Mouse (Mus musculus): ENCODE measurements around the gene Ublcp1. TPM values are rescaled to one million over a fixed set of nuclear protein-coding genes. Genes with fewer than 3 reads are reported as not detected.

Gene Ublcp1
- polyA plus RNA-seq, 1 experiment from 2014 or later, result 74.5 TPM

GRCm38 (mm10) chr11:44451046-44451445 lies 19.3 kb downstream of the Ublcp1 start:
- H3K27ac ChIP-seq (ENCODE audit: low read depth, low read length), result no peak overlapping the region
- H3K9ac ChIP-seq (ENCODE audit: low read length), result no peak overlapping the region
- peaks cover 14% of the 10 kb centered on the region for H3K36me3 ChIP-seq (ENCODE audit: control insufficient read depth, insufficient read depth, low read length)
- H3K4me1 ChIP-seq (ENCODE audit: control insufficient read depth, insufficient read depth, low read length), result no peaks in the 10 kb centered on the region
- DNase-seq (ENCODE audit: low spot score), result no peak
- no peaks in the 10 kb centered on the region for H3K27me3 ChIP-seq (replicated peaks; ENCODE audit: control insufficient read depth, insufficient read depth, low read length)
- no peak for ATAC-seq
- H3K4me3 ChIP-seq (ENCODE audit: low read depth, low read length), result no peak overlapping the region
- no peaks in the 10 kb centered on the region for H3K9me3 ChIP-seq (replicated peaks; ENCODE audit: control insufficient read depth, low read length)
- H3K4me2 ChIP-seq (ENCODE audit: low read length), result no peak overlapping the region

GRCm38 (mm10) chr11:44437786-44438185 lies 32.5 kb downstream of the Ublcp1 start:
- H3K27me3 ChIP-seq (replicated peaks; ENCODE audit: control insufficient read depth, insufficient read depth, low read length), result no peaks in the 10 kb centered on the region
- no peak overlapping the region for H3K27ac ChIP-seq (ENCODE audit: low read depth, low read length)
- ATAC-seq (no peak), DNase-seq (ENCODE audit: low spot score) (no peak)
- H3K9ac ChIP-seq (ENCODE audit: low read length), result no peak overlapping the region
- 94% methylated on average over 6 of the region's 6 CpGs for WGBS
- H3K4me1 ChIP-seq (ENCODE audit: control insufficient read depth, insufficient read depth, low read length), result no peaks in the 10 kb centered on the region
- no peaks in the 10 kb centered on the region for H3K9me3 ChIP-seq (replicated peaks; ENCODE audit: control insufficient read depth, low read length)
- no peak overlapping the region for H3K4me3 ChIP-seq (ENCODE audit: low read depth, low read length)
- no peaks in the 10 kb centered on the region for H3K36me3 ChIP-seq (ENCODE audit: control insufficient read depth, insufficient read depth, low read length)
- H3K4me2 ChIP-seq (ENCODE audit: low read length), result no peak overlapping the region

GRCm38 (mm10) chr11:44430036-44430435 lies 40.3 kb downstream of the Ublcp1 start:
- Histone ChIP-seq H3K27ac (ENCODE audit: low read depth, low read length) (no peak overlapping the region), H3K4me3 (ENCODE audit: low read depth, low read length) (no peak overlapping the region), H3K4me1 (ENCODE audit: control insufficient read depth, insufficient read depth, low read length) (no peaks in the 10 kb centered on the region), H3K9me3 (replicated peaks; ENCODE audit: control insufficient read depth, low read length) (no peaks in the 10 kb centered on the region), H3K9ac (ENCODE audit: low read length) (no peak overlapping the region), H3K36me3 (ENCODE audit: control insufficient read depth, insufficient read depth, low read length) (no peaks in the 10 kb centered on the region), H3K27me3 (replicated peaks; ENCODE audit: control insufficient read depth, insufficient read depth, low read length) (no peaks in the 10 kb centered on the region), H3K4me2 (ENCODE audit: low read length) (no peak overlapping the region)
- no peak for ATAC-seq
- 89% methylated on average over 3 of the region's 3 CpGs for WGBS
- DNase-seq (ENCODE audit: low spot score), result no peak

- Histone ChIP-seq H3K4me3 (ENCODE audit: low read depth, low read length) (no peak overlapping the region), H3K36me3 (ENCODE audit: control insufficient read depth, insufficient read depth, low read length) (no peaks in the 10 kb centered on the region), H3K9me3 (replicated peaks; ENCODE audit: control insufficient read depth, low read length) (no peaks in the 10 kb centered on the region), H3K9ac (ENCODE audit: low read length) (no peak overlapping the region), H3K4me1 (ENCODE audit: control insufficient read depth, insufficient read depth, low read length) (no peaks in the 10 kb centered on the region), H3K27me3 (replicated peaks; ENCODE audit: control insufficient read depth, insufficient read depth, low read length) (no peaks in the 10 kb centered on the region), H3K4me2 (ENCODE audit: low read length) (no peak overlapping the region), H3K27ac (ENCODE audit: low read depth, low read length) (no peak overlapping the region)
- 83% methylated on average over 2 of the region's 2 CpGs for WGBS
- ATAC-seq (no peak), DNase-seq (ENCODE audit: low spot score) (no peak)
These were observed 42.3 kb downstream of the Ublcp1 start for GRCm38 (mm10) chr11:44427951-44428350.

GRCm38 (mm10) chr11:44425626-44426025 lies 44.7 kb downstream of the Ublcp1 start:
- no peak for DNase-seq (ENCODE audit: low spot score)
- no peak overlapping the region for H3K27ac ChIP-seq (ENCODE audit: low read depth, low read length)

GRCm38 (mm10) chr11:44425006-44425405 lies 45.3 kb downstream of the Ublcp1 start:
- Histone ChIP-seq H3K9me3 (replicated peaks; ENCODE audit: control insufficient read depth, low read length) (no peaks in the 10 kb centered on the region), H3K9ac (ENCODE audit: low read length) (no peak overlapping the region), H3K27ac (ENCODE audit: low read depth, low read length) (no peak overlapping the region), H3K4me3 (ENCODE audit: low read depth, low read length) (no peak overlapping the region), H3K4me1 (ENCODE audit: control insufficient read depth, insufficient read depth, low read length) (no peaks in the 10 kb centered on the region), H3K4me2 (ENCODE audit: low read length) (no peak overlapping the region), H3K36me3 (ENCODE audit: control insufficient read depth, insufficient read depth, low read length) (no peaks in the 10 kb centered on the region), H3K27me3 (replicated peaks; ENCODE audit: control insufficient read depth, insufficient read depth, low read length) (no peaks in the 10 kb centered on the region)
- ATAC-seq (no peak), DNase-seq (ENCODE audit: low spot score) (no peak)
- 90% methylated on average over 8 of the region's 8 CpGs for WGBS

More at GRCm38 (mm10) chr11:44425626-44426025, 44.7 kb downstream of the Ublcp1 start:
- no peak overlapping the region for H3K4me3 ChIP-seq (ENCODE audit: low read depth, low read length)
- H3K9ac ChIP-seq (ENCODE audit: low read length), result no peak overlapping the region
- H3K27me3 ChIP-seq (replicated peaks; ENCODE audit: control insufficient read depth, insufficient read depth, low read length), result no peaks in the 10 kb centered on the region
- H3K36me3 ChIP-seq (ENCODE audit: control insufficient read depth, insufficient read depth, low read length), result no peaks in the 10 kb centered on the region
- ATAC-seq, result no peak
- H3K4me2 ChIP-seq (ENCODE audit: low read length), result no peak overlapping the region
- H3K9me3 ChIP-seq (replicated peaks; ENCODE audit: control insufficient read depth, low read length), result no peaks in the 10 kb centered on the region
- H3K4me1 ChIP-seq (ENCODE audit: control insufficient read depth, insufficient read depth, low read length), result no peaks in the 10 kb centered on the region
- WGBS, result 77% methylated on average over 6 of the region's 6 CpGs

GRCm38 (mm10) chr11:44423955-44424354 lies 46.3 kb downstream of the Ublcp1 start:
- 67% methylated on average over 5 of the region's 5 CpGs for WGBS
- H3K27me3 ChIP-seq (replicated peaks; ENCODE audit: control insufficient read depth, insufficient read depth, low read length), result no peaks in the 10 kb centered on the region
- H3K4me2 ChIP-seq (ENCODE audit: low read length), result no peak overlapping the region
- ATAC-seq (no peak), DNase-seq (ENCODE audit: low spot score) (no peak)
- no peak overlapping the region for H3K9ac ChIP-seq (ENCODE audit: low read length)
- no peak overlapping the region; the same call in 1 of the 2 replicates for H3K27ac ChIP-seq (ENCODE audit: low read depth, low read length)
- no peaks in the 10 kb centered on the region for H3K36me3 ChIP-seq (ENCODE audit: control insufficient read depth, insufficient read depth, low read length)
- no peak overlapping the region for H3K4me3 ChIP-seq (ENCODE audit: low read depth, low read length)
- H3K4me1 ChIP-seq (ENCODE audit: control insufficient read depth, insufficient read depth, low read length), result no peaks in the 10 kb centered on the region
- H3K9me3 ChIP-seq (replicated peaks; ENCODE audit: control insufficient read depth, low read length), result no peaks in the 10 kb centered on the region

- DNase-seq (ENCODE audit: low spot score) (no peak), ATAC-seq (no peak)
- no peaks in the 10 kb centered on the region for H3K27me3 ChIP-seq (replicated peaks; ENCODE audit: control insufficient read depth, insufficient read depth, low read length)
- no peak overlapping the region for H3K27ac ChIP-seq (ENCODE audit: low read depth, low read length)
- H3K9me3 ChIP-seq (replicated peaks; ENCODE audit: control insufficient read depth, low read length), result no peaks in the 10 kb centered on the region
- no peaks in the 10 kb centered on the region for H3K36me3 ChIP-seq (ENCODE audit: control insufficient read depth, insufficient read depth, low read length)
- 50% methylated on average over 6 of the region's 6 CpGs for WGBS
- H3K9ac ChIP-seq (ENCODE audit: low read length), result no peak overlapping the region
- no peak overlapping the region for H3K4me3 ChIP-seq (ENCODE audit: low read depth, low read length)
- no peak overlapping the region for H3K4me2 ChIP-seq (ENCODE audit: low read length)
- H3K4me1 ChIP-seq (ENCODE audit: control insufficient read depth, insufficient read depth, low read length), result no peaks in the 10 kb centered on the region
These were observed 47.0 kb downstream of the Ublcp1 start for GRCm38 (mm10) chr11:44423261-44423660.

- no peak for DNase-seq (ENCODE audit: low spot score)
- no peaks in the 10 kb centered on the region for H3K27me3 ChIP-seq (replicated peaks; ENCODE audit: control insufficient read depth, insufficient read depth, low read length)
- H3K4me3 ChIP-seq (ENCODE audit: low read depth, low read length), result no peak overlapping the region
- H3K9ac ChIP-seq (ENCODE audit: low read length), result no peak overlapping the region
- no peaks in the 10 kb centered on the region for H3K4me1 ChIP-seq (ENCODE audit: control insufficient read depth, insufficient read depth, low read length)
- no peak overlapping the region for H3K27ac ChIP-seq (ENCODE audit: low read depth, low read length)
- no peaks in the 10 kb centered on the region for H3K9me3 ChIP-seq (replicated peaks; ENCODE audit: control insufficient read depth, low read length)
- WGBS, result 77% methylated on average over 10 of the region's 10 CpGs
- H3K36me3 ChIP-seq (ENCODE audit: control insufficient read depth, insufficient read depth, low read length), result no peaks in the 10 kb centered on the region
- ATAC-seq, result no peak
- H3K4me2 ChIP-seq (ENCODE audit: low read length), result no peak overlapping the region
These were observed 47.8 kb downstream of the Ublcp1 start for GRCm38 (mm10) chr11:44422337-44423111.
